Mouse (Mus musculus): Measurements from ENCODE around the gene Klf1. TPM values are rescaled to one million over a fixed set of nuclear protein-coding genes. Genes with fewer than 3 reads are reported as not detected.

The Klf1 gene
- polyA plus RNA-seq, 1 experiment: not detected

- H3K27ac ChIP-seq (ENCODE audit: insufficient read depth, low read length): no peak overlapping the region
- H3K4me3 ChIP-seq (ENCODE audit: insufficient read depth, low read length): no peak overlapping the region
- TF ChIP-seq POLR2A (IDR thresholded peaks at IDR 0.05; ENCODE audit: low read depth, low read length): no peak
- no peak for TF ChIP-seq CTCF (IDR thresholded peaks at IDR 0.05; ENCODE audit: borderline replicate concordance, insufficient read depth, low read length)
- 0 out of 2 replicates have a peak, but pooled peaks cover 3% of the 10 kb centered on the region for H3K4me1 ChIP-seq (ENCODE audit: control insufficient read depth, insufficient read depth, low read length)
Measured at GRCm38 (mm10) chr8:84933767-84934559, 32.2 kb downstream of the Klf1 start.

- no peak for TF ChIP-seq POLR2A (IDR thresholded peaks at IDR 0.05; ENCODE audit: low read depth, low read length)
- TF ChIP-seq CTCF (IDR thresholded peaks at IDR 0.05; ENCODE audit: borderline replicate concordance, insufficient read depth, low read length): no peak
- H3K4me1 ChIP-seq (ENCODE audit: control insufficient read depth, insufficient read depth, low read length): 0 out of 2 replicates have a peak, but pooled peaks cover 3% of the 10 kb centered on the region
- H3K4me3 ChIP-seq (ENCODE audit: insufficient read depth, low read length): no peak overlapping the region
- H3K27ac ChIP-seq (ENCODE audit: insufficient read depth, low read length): no peak overlapping the region
Measured at GRCm38 (mm10) chr8:84934860-84935259, 33.1 kb downstream of the Klf1 start.

- TF ChIP-seq CTCF (IDR thresholded peaks at IDR 0.05; ENCODE audit: borderline replicate concordance, insufficient read depth, low read length) (no peak), POLR2A (IDR thresholded peaks at IDR 0.05; ENCODE audit: low read depth, low read length) (no peak)
- H3K4me1 ChIP-seq (ENCODE audit: control insufficient read depth, insufficient read depth, low read length): 0 out of 2 replicates have a peak, but pooled peaks cover 3% of the 10 kb centered on the region
- no peak overlapping the region for H3K27ac ChIP-seq (ENCODE audit: insufficient read depth, low read length)
- no peak overlapping the region for H3K4me3 ChIP-seq (ENCODE audit: insufficient read depth, low read length)
Measured at GRCm38 (mm10) chr8:84935489-84935888, 33.8 kb downstream of the Klf1 start.

- Histone ChIP-seq H3K4me3 (ENCODE audit: insufficient read depth, low read length) (no peak overlapping the region), H3K4me1 (ENCODE audit: control insufficient read depth, insufficient read depth, low read length) (0 out of 2 replicates have a peak, but pooled peaks cover 3% of the 10 kb centered on the region), H3K27ac (ENCODE audit: insufficient read depth, low read length) (no peak overlapping the region)
- no peak for TF ChIP-seq CTCF (IDR thresholded peaks at IDR 0.05; ENCODE audit: borderline replicate concordance, insufficient read depth, low read length)
- no peak for TF ChIP-seq POLR2A (IDR thresholded peaks at IDR 0.05; ENCODE audit: low read depth, low read length)
Measured at GRCm38 (mm10) chr8:84936041-84936961, 34.6 kb downstream of the Klf1 start.

- Histone ChIP-seq H3K4me3 (ENCODE audit: insufficient read depth, low read length) (no peak within 1 kb of the TSS), H3K27ac (ENCODE audit: insufficient read depth, low read length) (no peak within 1 kb of the TSS), H3K4me1 (ENCODE audit: control insufficient read depth, insufficient read depth, low read length) (0 out of 2 replicates have a peak, but pooled peaks cover 3% of the 10 kb centered on the region)
- TF ChIP-seq POLR2A (IDR thresholded peaks at IDR 0.05; ENCODE audit: low read depth, low read length): no peak
- peak; percentile 45 for TF ChIP-seq CTCF (IDR thresholded peaks at IDR 0.05; ENCODE audit: borderline replicate concordance, insufficient read depth, low read length)
Measured at GRCm38 (mm10) chr8:84936962-84937546, 35.3 kb downstream of the Klf1 start, which contains the start of gene Mast1. Gene Mast1 (minus strand): TSS chr8:84937359.

- no peak for TF ChIP-seq POLR2A (IDR thresholded peaks at IDR 0.05; ENCODE audit: low read depth, low read length)
- TF ChIP-seq CTCF (IDR thresholded peaks at IDR 0.05; ENCODE audit: borderline replicate concordance, insufficient read depth, low read length): no peak
- Histone ChIP-seq H3K4me3 (ENCODE audit: insufficient read depth, low read length) (no peak overlapping the region), H3K27ac (ENCODE audit: insufficient read depth, low read length) (no peak overlapping the region), H3K4me1 (ENCODE audit: control insufficient read depth, insufficient read depth, low read length) (0 out of 2 replicates have a peak, but pooled peaks cover 3% of the 10 kb centered on the region)
Measured at GRCm38 (mm10) chr8:84937620-84938485, 36.1 kb downstream of the Klf1 start.

- Histone ChIP-seq H3K27ac (ENCODE audit: insufficient read depth, low read length) (no peak overlapping the region), H3K4me1 (ENCODE audit: control insufficient read depth, insufficient read depth, low read length) (no peaks in the 10 kb centered on the region), H3K4me3 (ENCODE audit: insufficient read depth, low read length) (no peak overlapping the region)
- TF ChIP-seq CTCF (IDR thresholded peaks at IDR 0.05; ENCODE audit: borderline replicate concordance, insufficient read depth, low read length) (no peak), POLR2A (IDR thresholded peaks at IDR 0.05; ENCODE audit: low read depth, low read length) (no peak)
Measured at GRCm38 (mm10) chr8:84943699-84944098, 42.0 kb downstream of the Klf1 start.

- H3K27ac ChIP-seq (ENCODE audit: insufficient read depth, low read length): no peak overlapping the region
- no peaks in the 10 kb centered on the region for H3K4me1 ChIP-seq (ENCODE audit: control insufficient read depth, insufficient read depth, low read length)
- no peak overlapping the region for H3K4me3 ChIP-seq (ENCODE audit: insufficient read depth, low read length)
- TF ChIP-seq CTCF (IDR thresholded peaks at IDR 0.05; ENCODE audit: borderline replicate concordance, insufficient read depth, low read length): no peak
Measured at GRCm38 (mm10) chr8:84944478-84945160, 42.9 kb downstream of the Klf1 start.

Measured in embryonic fibroblast, embryonic 13.5 days (primary cell).